Mouse (Mus musculus) limb, embryonic 11.5 days (tissue): ENCODE results near the gene Rbbp8nl. TPM values are rescaled to one million over a fixed set of nuclear protein-coding genes. Genes with fewer than 3 reads are reported as not detected.

ENCODE experiments used
- ATAC-seq: fragments of 200-750 bp; cut with Nextera tagmentation; 2 replicates; pipeline ENCODE4 v1.8.0; 2017; ENCODE audit warnings: low read depth; ENCODE audit not compliant: insufficient number of reproducible peaks, low FRiP score, low TSS enrichment
- DNase-seq: peaks from one replicate; pipeline ENCODE4 v3.0.0-alpha.2; 2015; ENCODE audit warnings: low spot score
- H3K27ac ChIP-seq: fragments of 300-500 bp; sonication (generic); replicated peaks from 2 replicates; pipeline ENCODE4 v1.5.1; 2014; ENCODE audit warnings: low read depth, mild to moderate bottlenecking, low read length
- H3K27me3 ChIP-seq: fragments of 300-500 bp; sonication (generic); 2 replicates; pipeline ENCODE4 v1.6.1; 2014; ENCODE audit warnings: mild to moderate bottlenecking, low read length, mixed read lengths; ENCODE audit not compliant: control insufficient read depth, insufficient read depth
- H3K36me3 ChIP-seq: fragments of 300-500 bp; sonication (generic); 2 replicates; pipeline ENCODE4 v1.6.1; 2014; ENCODE audit warnings: mild to moderate bottlenecking, low read length, moderate library complexity, mixed read lengths; ENCODE audit not compliant: control insufficient read depth, insufficient read depth
- H3K4me1 ChIP-seq: fragments of 300-500 bp; sonication (generic); 2 replicates; pipeline ENCODE4 v1.6.1; 2014; ENCODE audit warnings: low read length, mixed read lengths; ENCODE audit not compliant: control insufficient read depth, insufficient read depth
- H3K4me2 ChIP-seq: fragments of 300-500 bp; sonication (generic); 2 replicates; pipeline ENCODE4 v1.6.1; 2014; ENCODE audit warnings: low read depth, mild to moderate bottlenecking, moderate library complexity; ENCODE audit not compliant: severe bottlenecking
- H3K4me3 ChIP-seq: fragments of 300-500 bp; sonication (generic); 2 replicates; pipeline ENCODE4 v1.5.1; 2014; ENCODE audit warnings: low read depth, low read length
- H3K9ac ChIP-seq: fragments of 300-500 bp; sonication (generic); 2 replicates; pipeline ENCODE4 v1.6.1; 2014; ENCODE audit warnings: mild to moderate bottlenecking, low read length
- H3K9me3 ChIP-seq: fragments of 300-500 bp; sonication (generic); 2 replicates; pipeline ENCODE4 v1.6.1; 2016; ENCODE audit warnings: low read length; ENCODE audit not compliant: control insufficient read depth
- WGBS: fragments of 180-500 bp; shearing (Covaris S2); extraction: QIAGEN DNeasy Blood & Tissue Kit; methylation state at CpG from one replicate; pipeline ENCODE4 v1.1.7; 2014; 5-methylcytosine and 5-hydroxymethylcytosine counted together
- polyA plus RNA-seq: library from polyadenylated mRNA; unstranded; fragments of >200 nt; fragmentation: Nextera tagmentation; extraction: Ambion mirVana; gene quantifications from 2 replicates; pipeline ENCODE4 v1.2.1, GENCODE M21; 2014

Rbbp8nl gene
- polyA plus RNA-seq, 1 experiment from 2014 or later: 0.40 TPM

GRCm38 (mm10) chr2:180257963-180258865, 31.5 kb downstream of the Rbbp8nl start:
- no peak for ATAC-seq
- peak overlapping the region; percentile 90 for H3K4me3 ChIP-seq

DNA sequence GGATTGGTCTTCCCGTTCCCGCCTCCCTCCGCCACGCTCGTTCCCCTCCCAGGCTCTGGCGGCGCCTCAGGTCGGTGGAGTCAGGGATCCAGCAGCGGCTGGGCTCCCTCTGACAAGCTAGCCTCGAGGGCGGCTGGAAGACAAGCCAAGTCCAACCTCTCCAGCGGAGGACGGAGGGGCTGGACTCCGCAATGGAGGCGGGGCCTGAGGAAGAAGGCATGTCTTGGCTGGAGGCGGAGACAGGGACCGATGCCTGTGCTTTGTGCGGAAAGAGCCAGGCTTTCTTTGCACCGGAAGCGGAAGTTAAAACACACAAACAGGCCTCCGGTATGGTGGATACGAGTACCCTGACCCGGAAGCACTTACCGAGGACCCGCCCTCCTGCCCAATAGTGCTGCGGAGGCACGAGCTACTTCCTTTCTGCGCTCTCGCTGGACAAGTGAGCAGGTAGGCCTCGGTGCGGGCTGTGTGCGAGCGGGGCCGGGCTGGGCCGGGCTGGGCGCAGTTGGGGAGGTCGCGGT, 32.6 kb downstream of the Rbbp8nl start, which contains the start of gene Rps21:
Gene Rps21, plus strand, starts transcription at position 377 of the 521 bp plus-strand sequence.
- peak; percentile 95 for ATAC-seq

More at GRCm38 (mm10) chr2:180257963-180258865, 31.5 kb downstream of the Rbbp8nl start:
- Histone ChIP-seq H3K27ac (no peak overlapping the region; the same call in 1 of the 2 replicates), H3K4me1 (0 out of 2 replicates have a peak, but pooled peaks cover 5% of the 10 kb centered on the region), H3K36me3 (peaks cover 8% of the 10 kb centered on the region), H3K9me3 (no peaks in the 10 kb centered on the region), H3K4me2 (peak overlapping the region; percentile 55), H3K27me3 (no peaks in the 10 kb centered on the region), H3K9ac (peak overlapping the region; percentile 95)
- no peak for DNase-seq
- WGBS: 55% methylated on average over 11 of the region's 11 CpGs

DNA sequence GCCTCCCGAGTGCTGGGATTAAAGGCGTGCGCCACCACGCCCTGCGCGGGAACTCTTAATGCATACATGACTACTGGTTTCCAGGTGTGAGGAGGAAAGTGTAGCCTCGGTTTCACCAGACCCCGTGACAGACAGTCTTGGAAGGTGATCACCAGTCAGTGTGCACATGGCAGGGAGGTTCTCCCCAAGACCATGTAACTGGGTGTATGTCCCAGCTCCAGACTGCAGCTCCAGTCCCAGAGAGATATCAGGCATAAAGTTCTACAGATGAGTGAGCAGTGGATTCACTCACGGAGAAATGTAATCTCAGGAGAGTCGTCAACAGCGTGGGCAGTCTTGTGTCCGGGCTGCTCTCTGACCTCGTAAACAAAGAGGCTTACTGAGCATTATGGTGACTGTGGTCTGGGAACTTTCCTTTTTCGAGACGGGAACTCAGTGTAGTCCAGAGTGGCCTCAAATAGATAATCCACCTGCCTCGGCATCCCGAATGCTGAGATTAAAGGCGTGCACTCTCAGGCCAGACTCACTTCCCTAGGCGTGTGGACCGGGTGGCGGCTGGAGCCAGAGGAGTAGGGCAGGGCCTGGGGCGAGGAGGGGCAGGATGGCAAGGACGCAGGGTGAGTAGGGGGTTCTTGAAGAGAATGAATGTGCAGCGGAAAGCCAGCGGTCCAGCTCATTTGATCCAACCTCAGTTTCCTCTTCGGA, 33.2 kb downstream of the Rbbp8nl start:
- Histone ChIP-seq H3K9ac (peak overlapping the region; percentile 70), H3K4me3 (peak overlapping the region; percentile 90), H3K4me2 (peak overlapping the region; percentile 90), H3K9me3 (no peaks in the 10 kb centered on the region), H3K36me3 (peaks cover 5% of the 10 kb centered on the region), H3K4me1 (0 out of 2 replicates have a peak, but pooled peaks cover 5% of the 10 kb centered on the region), H3K27ac (peak overlapping the region; percentile 84), H3K27me3 (no peaks in the 10 kb centered on the region)
- DNase-seq (peak; percentile 45), ATAC-seq (peak; percentile 61)
- WGBS: 26% methylated on average over 26 of the region's 26 CpGs

More for the DNA sequence above, 32.6 kb downstream of the Rbbp8nl start, which contains the start of gene Rps21:
- Histone ChIP-seq H3K4me3 (peak within 1 kb of the TSS; percentile 90), H3K9me3 (no peaks in the 10 kb centered on the region), H3K27ac (peak within 1 kb of the TSS; percentile 84), H3K4me2 (peak within 1 kb of the TSS; percentile 90), H3K36me3 (peaks cover 8% of the 10 kb centered on the region), H3K4me1 (0 out of 2 replicates have a peak, but pooled peaks cover 5% of the 10 kb centered on the region), H3K9ac (peak within 1 kb of the TSS; percentile 95), H3K27me3 (no peaks in the 10 kb centered on the region)
- under 1% methylated on average over 33 of the region's 38 CpGs for WGBS
- peak; percentile 100 for DNase-seq

DNA sequence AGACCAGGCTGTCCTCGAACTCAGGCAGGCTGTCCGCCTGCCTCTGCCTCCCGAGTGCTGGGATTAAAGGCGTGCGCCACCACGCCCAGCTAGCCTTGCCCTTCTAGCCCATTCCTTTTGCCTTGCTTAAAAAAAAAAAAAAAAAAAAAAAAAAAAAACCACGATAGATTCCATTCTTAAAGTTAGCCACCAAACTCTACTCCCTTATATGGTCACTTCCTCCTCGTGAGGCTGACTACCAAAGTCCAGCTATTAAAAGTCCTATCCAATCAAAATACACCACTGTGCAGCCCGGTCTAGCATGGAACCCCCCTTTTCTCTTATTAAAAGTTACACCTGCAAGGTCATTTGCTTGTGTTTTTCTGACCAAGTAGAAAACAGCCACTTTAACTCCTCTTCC, 34.0 kb downstream of the Rbbp8nl start:
- WGBS: 90% methylated on average over 9 of the region's 9 CpGs
- H3K27ac ChIP-seq: no peak overlapping the region
- no peaks in the 10 kb centered on the region for H3K27me3 ChIP-seq
- peaks cover 5% of the 10 kb centered on the region for H3K36me3 ChIP-seq
- ATAC-seq (no peak), DNase-seq (no peak)
- H3K9me3 ChIP-seq: no peaks in the 10 kb centered on the region
- no peak overlapping the region for H3K9ac ChIP-seq
- H3K4me3 ChIP-seq: no peak overlapping the region
- H3K4me1 ChIP-seq: 0 out of 2 replicates have a peak, but pooled peaks cover 5% of the 10 kb centered on the region
- H3K4me2 ChIP-seq: peak overlapping the region; percentile 90; the same call in 1 of the 2 replicates

DNA sequence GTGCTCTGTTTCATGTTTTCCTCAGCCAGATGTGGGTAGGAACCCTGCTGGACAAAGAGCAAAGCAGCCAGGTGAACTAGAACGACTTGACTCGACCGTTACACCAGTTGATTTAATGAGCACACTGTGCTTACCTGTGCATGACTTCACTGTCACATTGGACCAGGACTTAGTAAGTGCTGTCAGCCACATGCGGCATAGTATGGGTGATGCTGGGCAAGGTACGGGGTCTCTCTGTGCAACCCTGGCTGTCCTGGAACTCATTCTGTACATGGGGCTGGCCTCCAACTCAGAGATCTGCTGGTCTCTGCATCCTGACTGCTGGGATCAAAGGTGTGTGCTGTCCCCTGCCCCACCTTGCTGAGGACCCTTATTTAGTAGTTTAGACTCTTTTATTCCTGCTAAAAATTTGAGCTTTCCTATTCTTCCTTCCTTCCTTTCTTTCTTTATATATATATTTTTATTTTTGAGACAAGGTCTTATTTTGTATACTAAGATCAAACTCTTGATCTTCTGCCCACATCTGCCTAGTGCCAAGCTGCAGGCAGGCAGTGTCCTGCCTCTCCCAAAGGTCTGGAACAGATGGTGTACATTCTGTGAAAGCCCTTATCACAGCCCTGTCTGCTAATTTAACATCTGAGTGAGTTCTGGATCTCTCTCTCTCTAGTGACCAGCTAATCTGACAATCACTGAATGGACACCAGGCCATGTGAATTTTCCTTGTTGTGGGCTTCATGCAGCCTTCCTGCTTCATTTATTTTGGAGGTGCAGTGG, 35.1 kb downstream of the Rbbp8nl start:
- ATAC-seq (no peak), DNase-seq (no peak)
- Histone ChIP-seq H3K9me3 (no peaks in the 10 kb centered on the region), H3K9ac (no peak overlapping the region), H3K36me3 (peaks cover 2% of the 10 kb centered on the region; the same call in 1 of the 2 replicates), H3K4me3 (no peak overlapping the region), H3K4me1 (0 out of 2 replicates have a peak, but pooled peaks cover 5% of the 10 kb centered on the region), H3K27ac (no peak overlapping the region), H3K27me3 (no peaks in the 10 kb centered on the region), H3K4me2 (no peak overlapping the region)
- 88% methylated on average over 5 of the region's 5 CpGs for WGBS

DNA sequence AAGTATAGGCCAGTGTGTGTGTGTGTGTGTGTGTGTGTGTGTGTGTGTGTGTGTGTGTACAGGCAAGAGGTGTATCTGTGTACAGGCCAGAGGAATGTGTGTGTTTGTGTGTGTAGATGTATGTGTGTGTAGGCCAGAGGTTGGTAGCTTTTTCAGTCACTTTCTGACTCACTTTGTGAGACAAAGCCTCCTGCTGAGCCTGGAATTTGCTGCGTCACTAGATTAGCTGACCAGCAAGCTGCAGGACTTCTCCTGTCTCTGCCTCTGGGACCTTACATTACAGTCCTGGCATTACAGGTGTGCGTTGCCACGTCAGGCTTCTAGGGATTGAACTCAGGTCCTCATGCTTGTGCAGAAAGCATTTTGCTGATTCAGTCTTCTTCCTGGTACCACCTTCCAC, 37.8 kb downstream of the Rbbp8nl start:
- no peaks in the 10 kb centered on the region for H3K27me3 ChIP-seq
- H3K9ac ChIP-seq: no peak overlapping the region
- H3K36me3 ChIP-seq: no peaks in the 10 kb centered on the region
- H3K4me2 ChIP-seq: no peak overlapping the region
- H3K4me3 ChIP-seq: no peak overlapping the region
- whole genome bisulfite sequencing: 61% methylated on average over 3 of the region's 3 CpGs
- DNase-seq (no peak), ATAC-seq (no peak)
- H3K9me3 ChIP-seq: no peaks in the 10 kb centered on the region
- no peak overlapping the region for H3K27ac ChIP-seq
- 0 out of 2 replicates have a peak, but pooled peaks cover 5% of the 10 kb centered on the region for H3K4me1 ChIP-seq

GRCm38 (mm10) chr2:180250930-180251611, 38.6 kb downstream of the Rbbp8nl start:
- H3K9ac ChIP-seq: no peak overlapping the region
- ATAC-seq (peak; percentile 73; the same call in 1 of the 2 replicates), DNase-seq (peak; percentile 83)
- no peaks in the 10 kb centered on the region for H3K36me3 ChIP-seq
- WGBS: 35% methylated on average over 11 of the region's 11 CpGs
- no peak overlapping the region for H3K4me2 ChIP-seq
- H3K27me3 ChIP-seq: no peaks in the 10 kb centered on the region
- no peak overlapping the region for H3K27ac ChIP-seq
- H3K9me3 ChIP-seq: no peaks in the 10 kb centered on the region
- H3K4me1 ChIP-seq: 0 out of 2 replicates have a peak, but pooled peaks cover 1% of the 10 kb centered on the region
- H3K4me3 ChIP-seq: no peak overlapping the region
